Mouse (Mus musculus) liver, postnatal 0 days (tissue): ENCODE results near the gene Rims1.

Experiments
- CTCF ChIP-seq: sonication (generic); IDR thresholded peaks from 2 replicates; pipeline ENCODE4 v1.5.1; 2016; ENCODE audit warnings: antibody characterized with exemption, low read depth
- EP300 ChIP-seq: IDR thresholded peaks from 2 replicates; pipeline ENCODE4 v1.6.1; 2016; ENCODE audit warnings: antibody characterized with exemption, low read depth, mild to moderate bottlenecking

GRCm38 (mm10) chr1:22661825-22662224 is 144.0 kb downstream of the Rims1 start:
- no peak for TF ChIP-seq CTCF
- no peak for TF ChIP-seq EP300
